ENCODE assay signal across 17 mouse cellular contexts in genomic region chr9:105579601-105580000, GRCm38 (mm10). TPM values are rescaled to one million over a fixed set of nuclear protein-coding genes. Genes with fewer than 3 reads are reported as not detected.
DNase-seq lines count a peak whose midpoint lies in the region; TF ChIP-seq lines count a peak whose summit lies in the region.
"Had no signal": no experiment of that assay in that cellular context is flagged by ENCODE, and none has a peak within 500 bp of the region (broad histone marks: within the 10 kb centered on the region; RNA-seq: fewer than 3 reads in every experiment).

No protein-coding gene starts in this region.

- no peaks in the 10 kb centered on the region for H3K9me3 ChIP-seq in forebrain, embryonic 10.5 days
- H3K9me3 ChIP-seq: G1E had no signal

- no peak for TF ChIP-seq POLR2A in kidney, adult 2 months (IDR thresholded peaks at IDR 0.05; ENCODE audit: low read depth, low read length)

- no peaks in the 10 kb centered on the region for H3K4me1 ChIP-seq in kidney, adult 2 months (ENCODE audit: control insufficient read depth, insufficient read depth, low read length)
- no peaks in the 10 kb centered on the region for H3K4me1 ChIP-seq in forebrain, embryonic 10.5 days

- TF ChIP-seq CTCF in kidney, adult 2 months (conservative IDR thresholded peaks at IDR 0.05; ENCODE audit: insufficient read depth, insufficient read length, low read depth, low read length) = no peak

- H3K36me3 ChIP-seq in kidney, adult 2 months (ENCODE audit: control insufficient read depth, insufficient read depth, low read length) = no peaks in the 10 kb centered on the region
- H3K36me3 ChIP-seq in forebrain, embryonic 10.5 days (replicated peaks) = no peaks in the 10 kb centered on the region
- H3K36me3 ChIP-seq: G1E had no signal

- H3K27ac ChIP-seq in kidney, adult 2 months (ENCODE audit: insufficient read depth, low read depth, low read length) = no peak overlapping the region
- no peak overlapping the region for H3K27ac ChIP-seq in forebrain, embryonic 10.5 days

- 48% methylated on average over 1 of the region's 1 CpGs for WGBS in kidney, adult 2 months
- 76% methylated on average over 1 of the region's 1 CpGs for WGBS in forebrain, embryonic 10.5 days

- H3K4me3 ChIP-seq in kidney, adult 2 months (ENCODE audit: insufficient read depth, low read depth, low read length) = no peak overlapping the region
- no peak overlapping the region for H3K4me3 ChIP-seq in forebrain, embryonic 10.5 days

- H3K27me3 ChIP-seq in kidney, adult 2 months (replicated peaks; ENCODE audit: control insufficient read depth, insufficient read depth, low read length) = no peaks in the 10 kb centered on the region
- H3K27me3 ChIP-seq in forebrain, embryonic 10.5 days (ENCODE audit: poor library complexity, severe bottlenecking) = no peaks in the 10 kb centered on the region
- H3K27me3 ChIP-seq: CH12.LX had no signal

- DNase-seq in heart, adult 11 months = peak; percentile 84
- no peak for DNase-seq in heart, postnatal 14 days
- peak; percentile 2 for DNase-seq in kidney, adult 2 months
- no peak for DNase-seq in kidney, adult 11 months
- DNase-seq in adipocyte (ENCODE audit: low spot score) = peak; percentile 59
- no peak for DNase-seq in forebrain, embryonic 10.5 days (ENCODE audit: extremely low spot score, low spot score)
- DNase-seq: adrenal gland, adult 2 months; adrenal gland, adult 8-10 months; adrenal gland, postnatal 10 days; adrenal gland, postnatal 14 days; adrenal gland, postnatal 25 days; adrenal gland, postnatal 36 days; B cell, adult 2 months; cerebellum, adult 11 months; cerebellum, adult 11-12 months had no signal

- intact Hi-C loops in heart, postnatal 14 days (cut with DNase I) = no loop called here

RNA-seq across cellular contexts. Expression of gene Atp2c1, which starts 52.5 kb away (rescaled TPM):
- total RNA-seq in heart, postnatal 14 days (2021) = 10 to 100 TPM; 54.6 to 61.7 TPM
- 59.9 and 69.5 TPM in 2 replicates for polyA plus RNA-seq in kidney, adult 2 months (2012; rRNA removed)
- polyA plus RNA-seq in forebrain, embryonic 10.5 days (2016; fragmentation: Nextera tagmentation; extraction: Ambion mirVana) = 50.3 and 52.6 TPM in 2 replicates

Comparison
In these comparisons a context has a peak if more than half of its experiments do, and no peak if none do; other contexts are left out.
1. DNase-seq: peak in heart, adult 11 months (single experiment), kidney, adult 2 months (single experiment) and adipocyte (single experiment); none in heart, postnatal 14 days (0 of 2), kidney, adult 11 months (single experiment) and forebrain, embryonic 10.5 days (single experiment).